Mouse (Mus musculus): ENCODE measurements around the gene Iba57. TPM values are rescaled to one million over a fixed set of nuclear protein-coding genes. Genes with fewer than 3 reads are reported as not detected.

Gene Iba57
- polyA plus RNA-seq (2017; shearing (Covaris generic)), result 0.93 TPM

GRCm38 (mm10) chr11:59163255-59164236 lies at the start of gene Iba57:
Gene Iba57 (minus strand): TSS chr11:59163739.

GRCm38 (mm10) chr11:59208153-59208831 lies 44.8 kb upstream of the Iba57 start, which contains the start of gene 2310033P09Rik:
Gene 2310033P09Rik (plus strand): TSS chr11:59208321.

GRCm38 (mm10) chr11:59202081-59202995 lies 38.8 kb upstream of the Iba57 start, which contains the start of gene Mrpl55:
Gene Mrpl55 (plus strand): TSS chr11:59202486.

GRCm38 (mm10) chr11:59192059-59192386 lies 28.5 kb upstream of the Iba57 start, which contains the start of gene Guk1:
Gene Guk1 (minus strand): TSS chr11:59192212.

GRCm38 (mm10) chr11:59182864-59183331 lies 19.4 kb upstream of the Iba57 start, which contains the start of gene Gjc2:
Gene Gjc2 (minus strand): TSS chr11:59183213.

GRCm38 (mm10) chr11:59135904-59136452 lies 27.6 kb downstream of the Iba57 start, which contains the start of gene Obscn:
Gene Obscn (minus strand): TSS chr11:59136402.

Other genes with a start within 250 kb of the Iba57 start
- not detected for gene Btnl10, start 245.8 kb downstream of the Iba57 start, polyA plus RNA-seq (2017; shearing (Covaris generic))
- 12.4 TPM for gene Rnf187, start 224.8 kb downstream of the Iba57 start, polyA plus RNA-seq (2017; shearing (Covaris generic))
- 25.7 TPM for gene Hist3h2ba, start 214.8 kb downstream of the Iba57 start, polyA plus RNA-seq (2017; shearing (Covaris generic))
- gene Hist3h2a, start 209.1 kb downstream of the Iba57 start, polyA plus RNA-seq (2017; shearing (Covaris generic)), result 18.3 TPM
- 0.45 TPM for gene Trim17, start 209.1 kb downstream of the Iba57 start, polyA plus RNA-seq (2017; shearing (Covaris generic))
- gene Trim11, start 185.6 kb downstream of the Iba57 start, polyA plus RNA-seq (2017; shearing (Covaris generic)), result 25.0 TPM
- not detected for gene Obscn, start 27.3 kb downstream of the Iba57 start, polyA plus RNA-seq (2017; shearing (Covaris generic))
- not detected for gene Gjc2, start 19.5 kb upstream of the Iba57 start, polyA plus RNA-seq (2017; shearing (Covaris generic))
- gene Guk1, start 28.5 kb upstream of the Iba57 start, polyA plus RNA-seq (2017; shearing (Covaris generic)), result 85.4 TPM
- gene Mrpl55, start 38.7 kb upstream of the Iba57 start, polyA plus RNA-seq (2017; shearing (Covaris generic)), result 54.4 TPM
- gene 2310033P09Rik, start 44.6 kb upstream of the Iba57 start, polyA plus RNA-seq (2017; shearing (Covaris generic)), result 25.8 TPM
- 517 TPM for gene Arf1, start 64.5 kb upstream of the Iba57 start, polyA plus RNA-seq (2017; shearing (Covaris generic))
- not detected for gene Wnt3a, start 127.0 kb upstream of the Iba57 start, polyA plus RNA-seq (2017; shearing (Covaris generic))
- not detected for gene Wnt9a, start 143.2 kb upstream of the Iba57 start, polyA plus RNA-seq (2017; shearing (Covaris generic))
- not detected for gene Prss38, start 211.9 kb upstream of the Iba57 start, polyA plus RNA-seq (2017; shearing (Covaris generic))

Data from CD4-positive, CD25-positive, alpha-beta regulatory T cell, adult 9 weeks (primary cell).